Mouse (Mus musculus) lung, adult 2 months (tissue): ENCODE results near the gene Nfkbib. TPM values are rescaled to one million over a fixed set of nuclear protein-coding genes. Genes with fewer than 3 reads are reported as not detected.

ENCODE experiments used
- DNase-seq: peaks from one replicate; pipeline ENCODE4 v3.0.0; 2022
- H3K4me1 ChIP-seq: fragments of 200-500 bp; 2 replicates; pipeline ENCODE4 v1.6.1; 2011; ENCODE audit warnings: low read length; ENCODE audit not compliant: control insufficient read depth, insufficient read depth
- H3K4me3 ChIP-seq: fragments of 200-500 bp; replicated peaks from 2 replicates; pipeline ENCODE3; 2011; ENCODE audit warnings: low read depth, mild to moderate bottlenecking, control low read depth, low read length; ENCODE audit errors: extremely low read depth
- CTCF ChIP-seq: fragments of 200-500 bp; IDR thresholded peaks from 2 replicates; pipeline ENCODE4 v1.5.1; 2011; ENCODE audit warnings: mild to moderate bottlenecking, low read length, control low read depth; ENCODE audit not compliant: insufficient read depth
- POLR2A ChIP-seq: fragments of 200-500 bp; IDR thresholded peaks from 2 replicates; pipeline ENCODE4 v1.6.1; 2011; ENCODE audit warnings: low read depth, mild to moderate bottlenecking, control low read depth, low read length, borderline replicate concordance; ENCODE audit errors: extremely low read depth
- WGBS: fragments of 180-500 bp; shearing (Covaris S2); methylation state at CpG from one replicate; pipeline ENCODE4 v1.1.7; 2018; 5-methylcytosine and 5-hydroxymethylcytosine counted together
- polyA plus RNA-seq: library from polyadenylated mRNA; depleted of rRNA; stranded (reverse); fragments of >200 nt; gene quantifications from 2 replicates; pipeline ENCODE4 v1.2.3, GENCODE M21; 2012

The Nfkbib gene
- polyA plus RNA-seq, 1 experiment = 49.2 TPM

DNA sequence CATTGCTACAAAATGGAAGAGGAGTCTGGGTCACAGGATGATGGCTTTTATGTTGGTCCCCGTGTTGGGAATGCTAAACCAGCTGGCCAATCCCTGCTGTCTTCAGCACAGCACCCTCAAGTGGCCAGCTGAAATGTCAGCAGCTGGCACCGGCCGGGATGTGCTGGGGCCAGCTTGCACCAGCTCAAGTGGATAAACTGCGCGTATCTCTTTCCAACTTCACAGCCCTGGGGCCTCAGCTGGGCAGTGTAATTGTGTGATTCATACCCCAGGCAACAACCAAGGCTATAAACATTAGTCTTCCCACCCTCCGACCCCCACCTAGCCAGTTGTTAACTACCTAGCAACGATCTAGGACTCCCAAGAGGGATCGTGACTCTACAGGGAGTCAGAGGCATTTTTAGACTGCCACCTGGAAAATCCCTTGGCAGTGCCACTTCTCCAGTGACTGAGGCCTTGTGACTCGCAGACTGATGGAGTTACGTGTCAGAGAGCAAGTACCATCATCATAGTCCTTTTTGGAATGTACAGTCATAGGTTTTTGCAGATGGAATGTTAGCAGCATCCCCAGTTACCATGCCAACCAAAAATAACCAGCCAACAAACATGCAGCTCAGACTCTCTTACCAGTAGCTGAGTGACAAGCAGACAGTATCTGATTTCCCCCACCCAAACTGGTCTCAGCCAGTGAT is 39.5 kb downstream of the Nfkbib start:
- Histone ChIP-seq H3K4me1 (no peaks in the 10 kb centered on the region), H3K4me3 (no peak overlapping the region)
- no peak for DNase-seq
- WGBS = 65% methylated on average over 10 of the region's 10 CpGs
- TF ChIP-seq POLR2A (no peak), CTCF (no peak)

DNA sequence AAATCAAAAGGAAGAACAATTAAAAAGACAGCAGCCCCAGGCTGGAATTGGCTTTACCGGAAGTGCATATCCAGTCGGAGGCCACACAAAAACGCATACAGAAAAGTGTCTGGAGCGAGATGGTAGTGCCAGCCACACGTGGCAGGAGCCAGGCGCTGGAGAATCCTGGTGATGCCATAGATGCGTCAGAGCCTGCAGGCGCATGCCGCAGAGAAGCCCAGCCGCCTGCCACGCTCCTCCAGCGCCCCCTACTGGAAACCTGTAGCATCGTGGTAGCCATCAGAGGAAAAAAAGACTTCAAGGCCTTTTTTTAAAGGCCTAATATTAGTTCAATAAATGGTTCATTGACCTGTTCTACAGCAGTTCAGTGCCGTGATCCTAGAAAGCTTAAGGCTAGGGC is 40.7 kb downstream of the Nfkbib start:
- WGBS = 9% methylated on average over 14 of the region's 14 CpGs
- Histone ChIP-seq H3K4me1 (no peaks in the 10 kb centered on the region), H3K4me3 (no peak overlapping the region)
- TF ChIP-seq POLR2A (no peak), CTCF (peak; percentile 65)
- DNase-seq = peak; percentile 72

- H3K4me1 ChIP-seq = no peaks in the 10 kb centered on the region
- H3K4me3 ChIP-seq = no peak overlapping the region
- no peak for TF ChIP-seq CTCF
- TF ChIP-seq POLR2A = no peak
- WGBS = 95% methylated on average over 2 of the region's 2 CpGs
- no peak for DNase-seq
Observed at GRCm38 (mm10) chr7:28724613-28725012, 42.7 kb downstream of the Nfkbib start.

- no peak for DNase-seq
- Histone ChIP-seq H3K4me3 (no peak overlapping the region), H3K4me1 (no peaks in the 10 kb centered on the region)
- WGBS = 96% methylated on average over 7 of the region's 7 CpGs
- TF ChIP-seq POLR2A (no peak), CTCF (0 out of 2 replicates have a peak, but pooled peaks have one; percentile 5)
Observed at GRCm38 (mm10) chr7:28722079-28722478, 45.2 kb downstream of the Nfkbib start.

GRCm38 (mm10) chr7:28720753-28721537 is 46.4 kb downstream of the Nfkbib start:
- no peak overlapping the region for H3K4me3 ChIP-seq
- DNase-seq = no peak
- no peaks in the 10 kb centered on the region for H3K4me1 ChIP-seq
- TF ChIP-seq POLR2A (no peak), CTCF (no peak)
- 68% methylated on average over 3 of the region's 3 CpGs for WGBS

DNA sequence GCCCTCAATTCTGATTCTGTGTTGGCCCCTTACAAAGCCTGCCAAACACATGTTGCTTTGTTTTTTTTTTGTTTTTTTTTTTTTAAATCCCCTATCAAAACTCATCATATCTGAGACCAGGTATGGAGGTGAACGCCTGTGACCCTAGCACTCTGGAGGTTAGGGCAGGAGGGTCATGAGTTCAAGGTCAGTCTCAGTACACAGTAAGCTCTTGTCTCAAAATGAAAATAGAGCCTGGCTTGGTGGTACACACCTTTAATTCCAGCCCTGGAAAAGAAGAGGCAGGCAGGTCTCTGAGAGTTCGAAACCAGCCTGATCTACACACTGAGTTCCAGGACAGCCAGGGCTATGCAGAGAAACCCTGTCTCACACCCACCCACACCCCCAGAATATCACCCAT is 47.7 kb downstream of the Nfkbib start:
- no peaks in the 10 kb centered on the region for H3K4me1 ChIP-seq
- 89% methylated on average over 2 of the region's 2 CpGs for WGBS
- no peak for DNase-seq
- no peak for TF ChIP-seq CTCF
- H3K4me3 ChIP-seq = no peak overlapping the region

GRCm38 (mm10) chr7:28719159-28719558 is 48.2 kb downstream of the Nfkbib start:
- 61% methylated on average over 4 of the region's 4 CpGs for WGBS
- H3K4me3 ChIP-seq = no peak overlapping the region
- DNase-seq = no peak
- no peak for TF ChIP-seq CTCF
- TF ChIP-seq POLR2A = no peak
- H3K4me1 ChIP-seq = no peaks in the 10 kb centered on the region

DNA sequence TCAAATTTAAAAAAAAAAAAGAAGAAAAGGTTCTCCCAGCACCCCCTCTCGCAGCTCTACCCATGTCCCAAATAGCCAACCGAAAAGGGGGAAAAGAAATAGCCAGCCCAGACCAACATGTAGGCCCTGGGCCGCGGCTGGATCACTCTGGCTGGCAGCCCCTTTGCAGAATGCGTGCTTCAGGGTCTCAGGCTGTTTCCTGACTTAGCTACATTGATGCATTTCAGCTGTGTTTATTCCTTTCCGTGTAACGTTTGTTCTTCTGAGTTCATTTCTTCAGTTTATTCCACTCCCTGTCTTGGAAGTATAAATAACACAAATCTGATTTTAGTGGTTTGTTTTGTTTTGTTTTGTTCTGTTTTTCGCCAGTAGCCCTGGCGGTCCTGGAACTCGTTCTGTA is 49.6 kb downstream of the Nfkbib start:
- Histone ChIP-seq H3K4me3 (no peak overlapping the region), H3K4me1 (no peaks in the 10 kb centered on the region)
- DNase-seq = no peak
- no peak for TF ChIP-seq POLR2A
- no peak for TF ChIP-seq CTCF
- 69% methylated on average over 10 of the region's 10 CpGs for WGBS

GRCm38 (mm10) chr7:28716590-28717281 is 50.6 kb downstream of the Nfkbib start, which contains the start of gene Fbxo17:
Gene Fbxo17, plus strand, starts transcription at chr7:28716804.
- peak; percentile 58 for DNase-seq
- WGBS = 4% methylated on average over 36 of the region's 36 CpGs
- TF ChIP-seq POLR2A (no peak), CTCF (no peak)
- peak within 1 kb of the TSS; percentile 54 for H3K4me3 ChIP-seq
- H3K4me1 ChIP-seq = no peaks in the 10 kb centered on the region
